Mouse (Mus musculus): ENCODE measurements around the gene Cryaa. TPM values are rescaled to one million over a fixed set of nuclear protein-coding genes. Genes with fewer than 3 reads are reported as not detected.
A peak's percentile ranks its signal among the peaks of the same experiment; 100 is the strongest.

The Cryaa gene
- polyA plus RNA-seq, 1 experiment from 2014 or later: not detected

GRCm38 (mm10) chr17:31637866-31638570 lies 39.6 kb upstream of the Cryaa start:
- DNase-seq (ENCODE audit: low spot score, missing footprints) (no peak), ATAC-seq (ENCODE audit: low FRiP score) (no peak)
- Histone ChIP-seq H3K9me3 (ENCODE audit: control insufficient read depth, low read length) (no peaks in the 10 kb centered on the region), H3K27me3 (ENCODE audit: control insufficient read depth, insufficient read depth, low read length) (peaks cover 19% of the 10 kb centered on the region), H3K4me2 (no peak overlapping the region), H3K4me3 (ENCODE audit: low read depth, low read length) (no peak overlapping the region), H3K9ac (ENCODE audit: low read length) (no peak overlapping the region), H3K27ac (ENCODE audit: low read depth, low read length) (no peak overlapping the region), H3K4me1 (ENCODE audit: control insufficient read depth, insufficient read depth, low read length) (peaks cover 12% of the 10 kb centered on the region), H3K36me3 (ENCODE audit: control insufficient read depth, insufficient read depth, low read length) (no peaks in the 10 kb centered on the region)
- WGBS: 75% methylated on average over 9 of the region's 9 CpGs

DNA sequence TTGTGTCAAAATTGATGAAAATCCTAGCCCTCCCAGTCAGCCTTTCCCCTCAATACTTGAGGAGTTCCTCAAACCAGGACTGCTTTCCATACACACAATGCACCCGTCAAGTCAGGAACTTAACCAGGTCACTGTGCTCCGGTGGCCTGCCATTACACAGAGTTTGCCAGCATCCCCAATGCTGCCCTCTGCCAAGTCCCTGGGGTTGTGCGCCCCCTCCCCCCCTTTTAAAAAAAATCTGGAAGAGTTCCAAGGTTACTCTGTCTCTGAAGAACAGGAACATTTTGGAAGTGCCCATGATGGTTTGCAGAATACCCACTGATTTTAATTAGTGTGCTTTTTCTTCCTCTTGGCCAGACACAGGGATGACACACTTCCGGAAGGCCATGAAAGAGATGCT lies 38.0 kb upstream of the Cryaa start:
- Histone ChIP-seq H3K27ac (ENCODE audit: low read depth, low read length) (no peak overlapping the region), H3K36me3 (ENCODE audit: control insufficient read depth, insufficient read depth, low read length) (no peaks in the 10 kb centered on the region), H3K4me2 (no peak overlapping the region), H3K27me3 (ENCODE audit: control insufficient read depth, insufficient read depth, low read length) (peaks cover 19% of the 10 kb centered on the region), H3K9ac (ENCODE audit: low read length) (no peak overlapping the region), H3K4me1 (ENCODE audit: control insufficient read depth, insufficient read depth, low read length) (peaks cover 12% of the 10 kb centered on the region), H3K9me3 (ENCODE audit: control insufficient read depth, low read length) (no peaks in the 10 kb centered on the region), H3K4me3 (ENCODE audit: low read depth, low read length) (no peak overlapping the region)
- DNase-seq (ENCODE audit: low spot score, missing footprints): no peak
- ATAC-seq (ENCODE audit: low FRiP score): no peak
- WGBS: 79% methylated on average over 4 of the region's 4 CpGs

DNA sequence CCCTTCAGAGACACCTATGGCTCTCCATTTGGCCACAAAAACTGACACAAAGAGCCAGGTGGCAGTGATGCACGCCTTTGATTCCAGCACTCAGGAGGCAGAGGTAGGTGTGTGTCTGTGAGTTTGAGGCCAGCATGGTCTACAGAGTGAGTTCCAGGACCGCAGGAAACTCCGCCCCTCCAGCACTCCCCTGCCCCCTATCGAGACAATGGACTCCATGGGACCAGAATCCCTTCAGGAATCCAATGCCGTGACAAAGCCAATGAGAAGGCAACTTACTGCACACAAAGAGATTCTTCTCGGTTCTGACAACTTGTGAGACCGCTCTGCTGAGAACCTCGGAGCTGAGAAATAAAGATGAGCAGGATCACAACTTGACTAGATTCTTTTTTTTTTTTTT lies 35.3 kb upstream of the Cryaa start:
- Histone ChIP-seq H3K27ac (ENCODE audit: low read depth, low read length) (no peak overlapping the region), H3K4me3 (ENCODE audit: low read depth, low read length) (no peak overlapping the region), H3K4me1 (ENCODE audit: control insufficient read depth, insufficient read depth, low read length) (peaks cover 2% of the 10 kb centered on the region), H3K4me2 (no peak overlapping the region), H3K36me3 (ENCODE audit: control insufficient read depth, insufficient read depth, low read length) (peaks cover 9% of the 10 kb centered on the region), H3K9ac (ENCODE audit: low read length) (no peak overlapping the region), H3K9me3 (ENCODE audit: control insufficient read depth, low read length) (no peaks in the 10 kb centered on the region), H3K27me3 (ENCODE audit: control insufficient read depth, insufficient read depth, low read length) (peaks cover 3% of the 10 kb centered on the region; the same call in 1 of the 2 replicates)
- DNase-seq (ENCODE audit: low spot score, missing footprints) (peak; percentile 45), ATAC-seq (ENCODE audit: low FRiP score) (no peak)
- 24% methylated on average over 8 of the region's 8 CpGs for WGBS

- ATAC-seq (ENCODE audit: low FRiP score): no peak
- Histone ChIP-seq H3K27ac (ENCODE audit: low read depth, low read length) (no peak overlapping the region), H3K4me2 (no peak overlapping the region), H3K4me1 (ENCODE audit: control insufficient read depth, insufficient read depth, low read length) (no peaks in the 10 kb centered on the region), H3K4me3 (ENCODE audit: low read depth, low read length) (no peak overlapping the region), H3K9me3 (ENCODE audit: control insufficient read depth, low read length) (no peaks in the 10 kb centered on the region), H3K9ac (ENCODE audit: low read length) (no peak overlapping the region), H3K36me3 (ENCODE audit: control insufficient read depth, insufficient read depth, low read length) (peaks cover 15% of the 10 kb centered on the region), H3K27me3 (ENCODE audit: control insufficient read depth, insufficient read depth, low read length) (no peaks in the 10 kb centered on the region; the same call in 1 of the 2 replicates)
- no peak for DNase-seq (ENCODE audit: low spot score, missing footprints)
- 81% methylated on average over 4 of the region's 4 CpGs for WGBS
Measured at GRCm38 (mm10) chr17:31642913-31643312, 34.7 kb upstream of the Cryaa start.

GRCm38 (mm10) chr17:31646199-31647002 lies 31.2 kb upstream of the Cryaa start:
- H3K4me1 ChIP-seq (ENCODE audit: control insufficient read depth, insufficient read depth, low read length): no peaks in the 10 kb centered on the region
- WGBS: 97% methylated on average over 5 of the region's 5 CpGs
- H3K27ac ChIP-seq (ENCODE audit: low read depth, low read length): no peak overlapping the region
- DNase-seq (ENCODE audit: low spot score, missing footprints) (peak; percentile 78), ATAC-seq (ENCODE audit: low FRiP score) (peak; percentile 35; the same call in 1 of the 2 replicates)
- H3K27me3 ChIP-seq (ENCODE audit: control insufficient read depth, insufficient read depth, low read length): no peaks in the 10 kb centered on the region
- no peak overlapping the region for H3K4me2 ChIP-seq
- peaks cover 39% of the 10 kb centered on the region for H3K36me3 ChIP-seq (ENCODE audit: control insufficient read depth, insufficient read depth, low read length)
- H3K4me3 ChIP-seq (ENCODE audit: low read depth, low read length): no peak overlapping the region
- H3K9me3 ChIP-seq (ENCODE audit: control insufficient read depth, low read length): no peaks in the 10 kb centered on the region
- no peak overlapping the region for H3K9ac ChIP-seq (ENCODE audit: low read length)

DNA sequence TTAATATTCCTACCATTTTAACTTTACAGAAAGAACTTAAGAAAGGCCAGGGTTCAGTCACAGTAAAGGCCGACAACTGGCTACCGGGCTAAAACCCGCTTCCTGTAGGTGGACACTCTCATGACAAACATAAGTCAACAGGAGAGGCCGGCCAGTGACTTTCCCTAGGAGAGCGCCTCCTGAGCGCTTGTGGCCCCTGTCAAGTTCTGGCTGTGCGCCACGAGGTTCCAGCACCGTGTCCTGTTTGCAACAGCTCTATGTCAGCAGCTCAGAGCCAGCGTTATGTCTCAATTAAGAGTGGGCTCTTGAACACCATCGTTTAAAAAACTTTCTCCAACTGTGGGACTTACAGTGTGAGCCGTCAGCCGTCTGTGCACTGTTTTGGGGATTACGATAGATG lies 25.5 kb upstream of the Cryaa start:
- Histone ChIP-seq H3K4me2 (no peak overlapping the region), H3K9ac (ENCODE audit: low read length) (no peak overlapping the region), H3K27ac (ENCODE audit: low read depth, low read length) (no peak overlapping the region), H3K36me3 (ENCODE audit: control insufficient read depth, insufficient read depth, low read length) (peaks cover 56% of the 10 kb centered on the region), H3K4me3 (ENCODE audit: low read depth, low read length) (no peak overlapping the region), H3K27me3 (ENCODE audit: control insufficient read depth, insufficient read depth, low read length) (no peaks in the 10 kb centered on the region), H3K9me3 (ENCODE audit: control insufficient read depth, low read length) (no peaks in the 10 kb centered on the region), H3K4me1 (ENCODE audit: control insufficient read depth, insufficient read depth, low read length) (peaks cover under 1% of the 10 kb centered on the region)
- ATAC-seq (ENCODE audit: low FRiP score) (no peak), DNase-seq (ENCODE audit: low spot score, missing footprints) (no peak)
- 93% methylated on average over 14 of the region's 14 CpGs for WGBS

DNA sequence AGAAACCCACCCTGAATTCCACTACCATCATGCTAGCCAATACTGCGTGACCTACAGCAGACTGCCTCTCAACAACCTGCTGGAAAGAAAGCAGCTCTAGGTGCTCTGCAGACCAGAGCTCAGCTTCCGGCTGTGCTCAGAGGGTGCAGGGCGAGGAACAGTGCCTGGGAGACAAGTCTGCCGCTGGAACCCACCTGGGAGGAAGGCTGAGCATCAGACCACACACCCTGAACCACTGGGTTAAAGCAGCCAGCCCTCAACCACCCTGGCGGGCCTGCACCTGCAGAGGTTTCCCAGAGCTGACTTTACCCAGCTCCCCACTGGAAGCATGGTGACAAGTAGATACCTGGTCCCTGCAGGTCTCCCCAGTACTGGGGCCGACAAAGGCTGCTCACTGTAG lies 24.3 kb upstream of the Cryaa start:
- Histone ChIP-seq H3K4me3 (ENCODE audit: low read depth, low read length) (no peak overlapping the region), H3K4me2 (no peak overlapping the region), H3K9me3 (ENCODE audit: control insufficient read depth, low read length) (no peaks in the 10 kb centered on the region), H3K27me3 (ENCODE audit: control insufficient read depth, insufficient read depth, low read length) (no peaks in the 10 kb centered on the region), H3K27ac (ENCODE audit: low read depth, low read length) (no peak overlapping the region), H3K4me1 (ENCODE audit: control insufficient read depth, insufficient read depth, low read length) (peaks cover 6% of the 10 kb centered on the region), H3K36me3 (ENCODE audit: control insufficient read depth, insufficient read depth, low read length) (peaks cover 48% of the 10 kb centered on the region), H3K9ac (ENCODE audit: low read length) (no peak overlapping the region)
- ATAC-seq (ENCODE audit: low FRiP score): no peak
- WGBS: 92% methylated on average over 6 of the region's 6 CpGs
- DNase-seq (ENCODE audit: low spot score, missing footprints): no peak

- 80% methylated on average over 4 of the region's 4 CpGs for WGBS
- Histone ChIP-seq H3K4me1 (ENCODE audit: control insufficient read depth, insufficient read depth, low read length) (peaks cover 11% of the 10 kb centered on the region), H3K27ac (ENCODE audit: low read depth, low read length) (no peak overlapping the region), H3K9me3 (ENCODE audit: control insufficient read depth, low read length) (no peaks in the 10 kb centered on the region), H3K36me3 (ENCODE audit: control insufficient read depth, insufficient read depth, low read length) (peaks cover 32% of the 10 kb centered on the region), H3K9ac (ENCODE audit: low read length) (no peak overlapping the region), H3K4me3 (ENCODE audit: low read depth, low read length) (no peak overlapping the region), H3K4me2 (no peak overlapping the region), H3K27me3 (ENCODE audit: control insufficient read depth, insufficient read depth, low read length) (no peaks in the 10 kb centered on the region)
- ATAC-seq (ENCODE audit: low FRiP score) (no peak), DNase-seq (ENCODE audit: low spot score, missing footprints) (no peak)
Measured at GRCm38 (mm10) chr17:31655366-31655765, 22.2 kb upstream of the Cryaa start.

DNA sequence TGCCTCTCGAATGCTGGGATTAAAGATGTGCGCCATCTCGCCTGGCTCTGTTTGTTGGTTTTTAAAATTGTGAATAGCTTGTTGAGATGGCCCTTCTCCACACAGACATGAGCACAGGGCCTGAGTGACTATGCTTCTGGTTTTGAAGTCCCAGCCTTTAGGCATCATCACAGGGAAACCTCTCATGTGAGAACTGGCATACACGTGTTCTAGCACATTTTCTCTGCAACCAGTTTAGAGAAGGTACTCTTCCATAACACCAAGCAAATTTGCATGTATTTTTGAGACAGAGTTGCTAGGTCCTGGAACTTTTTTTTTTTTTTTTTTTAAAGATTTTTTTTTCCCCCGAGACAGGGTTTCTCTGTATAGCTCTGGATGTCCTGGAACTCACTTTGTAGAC lies 20.9 kb upstream of the Cryaa start:
- DNase-seq (ENCODE audit: low spot score, missing footprints) (peak; percentile 33), ATAC-seq (ENCODE audit: low FRiP score) (no peak)
- Histone ChIP-seq H3K4me1 (ENCODE audit: control insufficient read depth, insufficient read depth, low read length) (peaks cover 11% of the 10 kb centered on the region), H3K27ac (ENCODE audit: low read depth, low read length) (no peak overlapping the region), H3K27me3 (ENCODE audit: control insufficient read depth, insufficient read depth, low read length) (no peaks in the 10 kb centered on the region), H3K4me3 (ENCODE audit: low read depth, low read length) (no peak overlapping the region), H3K4me2 (no peak overlapping the region), H3K9me3 (ENCODE audit: control insufficient read depth, low read length) (no peaks in the 10 kb centered on the region), H3K36me3 (ENCODE audit: control insufficient read depth, insufficient read depth, low read length) (peaks cover 21% of the 10 kb centered on the region), H3K9ac (ENCODE audit: low read length) (no peak overlapping the region)
- WGBS: 90% methylated on average over 5 of the region's 5 CpGs
